ENCODE assay signal across 24 mouse cellular contexts in the genomic region with DNA sequence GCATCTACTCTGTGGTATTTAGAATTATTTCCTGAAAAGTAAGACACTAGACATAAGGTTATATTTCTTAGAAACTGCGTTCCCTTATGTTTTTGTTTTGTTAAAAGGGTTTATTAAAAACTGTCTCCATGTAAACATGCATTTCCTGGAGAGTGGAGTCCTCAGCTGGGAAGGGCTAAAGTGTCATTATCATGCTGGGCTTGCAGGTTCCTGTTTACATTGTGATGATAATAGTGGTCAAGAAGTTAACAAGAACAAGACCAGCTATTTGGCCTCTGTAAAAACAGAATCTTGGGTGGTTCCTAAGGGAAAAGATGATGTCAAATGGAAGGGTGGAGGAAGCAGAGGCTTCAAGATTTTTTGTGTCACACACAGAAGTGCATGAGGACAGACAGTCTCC.
"Had no signal": no experiment of that assay in that cellular context is flagged by ENCODE, and none has a peak within 500 bp of the region (broad histone marks: within the 10 kb centered on the region; RNA-seq: fewer than 3 reads in every experiment).

No protein-coding gene starts in this region.

- H3K36me3 ChIP-seq: heart, embryonic 13.5 days; heart, embryonic 15.5 days; hindbrain, embryonic 13.5 days; hindbrain, embryonic 15.5 days; limb, embryonic 15.5 days; liver, embryonic 13.5 days had no signal

- ATAC-seq: hindbrain, postnatal 0 days; intestine, embryonic 16.5 days had no signal

- H3K27ac ChIP-seq: gastrocnemius, adult 2 months; heart, adult 2 months; heart, embryonic 13.5 days; heart, embryonic 15.5 days; hindbrain, embryonic 13.5 days; hindbrain, embryonic 15.5 days; hindbrain, postnatal 0 days; kidney, embryonic 15.5 days; limb, embryonic 13.5 days; limb, embryonic 15.5 days had no signal

- H3K27me3 ChIP-seq: heart, embryonic 13.5 days; heart, embryonic 15.5 days; hindbrain, embryonic 13.5 days; hindbrain, embryonic 15.5 days; kidney, embryonic 15.5 days; limb, embryonic 13.5 days; limb, embryonic 15.5 days; liver, embryonic 13.5 days had no signal

- DNase-seq: gastrocnemius, adult 2 months; gastrocnemius, postnatal 10 days; gastrocnemius, postnatal 36 days; heart, adult 2 months; heart, postnatal 14 days; heart, postnatal 36 days; kidney, adult 11 months; kidney, adult 9 months; kidney, postnatal 10 days; layer of hippocampus, adult 9-11 months; layer of hippocampus, postnatal 36 days; left cerebral cortex, postnatal 4 days; liver, embryonic 13.5 days had no signal

- H3K9ac ChIP-seq: heart, embryonic 13.5 days; heart, embryonic 15.5 days; hindbrain, embryonic 13.5 days; hindbrain, embryonic 15.5 days; kidney, embryonic 15.5 days; limb, embryonic 13.5 days; limb, embryonic 15.5 days; liver, embryonic 13.5 days had no signal

- H3K4me3 ChIP-seq: gastrocnemius, adult 2 months; heart, adult 2 months; heart, embryonic 13.5 days; heart, embryonic 15.5 days; hindbrain, embryonic 13.5 days; hindbrain, embryonic 15.5 days; kidney, embryonic 15.5 days; limb, embryonic 13.5 days; limb, embryonic 15.5 days; liver, embryonic 13.5 days had no signal

- H3K4me1 ChIP-seq: heart, embryonic 13.5 days; heart, embryonic 15.5 days; hindbrain, embryonic 13.5 days; hindbrain, embryonic 15.5 days; kidney, embryonic 15.5 days; limb, embryonic 13.5 days; limb, embryonic 15.5 days; liver, embryonic 13.5 days had no signal

- H3K9me3 ChIP-seq: heart, embryonic 13.5 days; heart, embryonic 15.5 days; hindbrain, embryonic 13.5 days; hindbrain, embryonic 15.5 days; kidney, embryonic 15.5 days; limb, embryonic 13.5 days; limb, embryonic 15.5 days; liver, embryonic 13.5 days had no signal

- H3K4me2 ChIP-seq: heart, embryonic 11.5 days; heart, embryonic 13.5 days; heart, embryonic 15.5 days; hindbrain, embryonic 13.5 days; hindbrain, embryonic 15.5 days; kidney, embryonic 15.5 days; limb, embryonic 13.5 days; limb, embryonic 15.5 days; liver, embryonic 11.5 days; liver, embryonic 13.5 days had no signal
